In the genomic region with DNA sequence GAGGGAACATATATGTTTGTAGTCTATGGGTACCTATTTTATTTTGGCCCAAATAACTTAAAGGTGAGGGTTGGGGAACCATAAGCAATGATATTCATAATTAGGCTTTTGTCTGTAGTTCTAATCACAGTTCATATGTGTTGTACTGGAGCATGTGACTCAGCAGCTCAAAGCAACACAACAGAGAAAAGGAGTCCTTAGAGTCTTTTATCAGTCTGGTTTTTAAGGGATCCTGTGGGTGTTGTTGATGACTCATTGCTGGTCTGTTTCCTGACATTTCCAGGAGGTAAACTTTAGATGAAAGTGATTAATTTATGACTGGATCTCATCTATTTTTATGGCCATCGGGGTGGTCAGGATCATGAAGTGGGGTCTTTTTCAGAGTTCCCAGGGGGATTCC, we compare ENCODE assay signal across 37 mouse cellular contexts. TPM values are rescaled to one million over a fixed set of nuclear protein-coding genes. Genes with fewer than 3 reads are reported as not detected.
"Had no signal": no experiment of that assay in that cellular context is flagged by ENCODE, and none has a peak within 500 bp of the region (broad histone marks: within the 10 kb centered on the region; RNA-seq: fewer than 3 reads in every experiment).

No protein-coding gene starts in this region.

- H3K4me3 ChIP-seq: heart, adult 2 months; heart, embryonic 13.5 days; heart, embryonic 15.5 days; hindbrain, embryonic 13.5 days; hindbrain, embryonic 15.5 days; layer of hippocampus, adult 2 months; left cerebral cortex, adult 2 months; limb, embryonic 13.5 days; limb, embryonic 15.5 days; liver, embryonic 12.5 days had no signal

- H3K36me3 ChIP-seq: heart, embryonic 13.5 days; heart, embryonic 15.5 days; hindbrain, embryonic 13.5 days; hindbrain, embryonic 15.5 days; limb, embryonic 13.5 days; limb, embryonic 15.5 days; liver, embryonic 12.5 days had no signal

- H3K9ac ChIP-seq: heart, embryonic 13.5 days; heart, embryonic 15.5 days; hindbrain, embryonic 13.5 days; hindbrain, embryonic 15.5 days; limb, embryonic 13.5 days; limb, embryonic 15.5 days; liver, embryonic 12.5 days; liver, embryonic 14.5 days had no signal

- H3K4me1 ChIP-seq: heart, embryonic 13.5 days; heart, embryonic 15.5 days; hindbrain, embryonic 13.5 days; hindbrain, embryonic 15.5 days; limb, embryonic 13.5 days; limb, embryonic 15.5 days; liver, embryonic 12.5 days had no signal

- DNase-seq: gastrocnemius, postnatal 14 days; gastrocnemius, postnatal 36 days; heart, adult 11 months; heart, adult 2 months; heart, postnatal 14 days; heart, postnatal 36 days; kidney, adult 11 months; kidney, adult 2 months; kidney, adult 9 months; kidney, postnatal 10 days; kidney, postnatal 25 days; kidney, postnatal 4 days; left cerebral cortex, postnatal 4 days had no signal

- H3K9me3 ChIP-seq: heart, embryonic 13.5 days; heart, embryonic 15.5 days; hindbrain, embryonic 13.5 days; hindbrain, embryonic 15.5 days; limb, embryonic 13.5 days; limb, embryonic 15.5 days; liver, embryonic 12.5 days had no signal

- H3K27me3 ChIP-seq: heart, embryonic 13.5 days; heart, embryonic 15.5 days; hindbrain, embryonic 13.5 days; hindbrain, embryonic 15.5 days; limb, embryonic 13.5 days; limb, embryonic 15.5 days; liver, embryonic 12.5 days had no signal

- H3K27ac ChIP-seq: heart, adult 2 months; heart, embryonic 13.5 days; heart, embryonic 15.5 days; hindbrain, embryonic 13.5 days; hindbrain, embryonic 15.5 days; hindbrain, postnatal 0 days; layer of hippocampus, adult 2 months; left cerebral cortex, adult 2 months; limb, embryonic 13.5 days; limb, embryonic 15.5 days; liver, embryonic 12.5 days; liver, embryonic 14.5 days had no signal

RNA-seq across cellular contexts. Expression of gene 4933403O08Rik, which starts 34.7 kb away (rescaled TPM):
- total RNA-seq: gastrocnemius, adult 18-20 months; gastrocnemius, adult 8-10 months; gastrocnemius, postnatal 36 days; heart, adult 2 months; heart, postnatal 14 days; heart, postnatal 36 days; hematopoietic stem cell, adult 5-6 weeks; layer of hippocampus, adult 2 months; layer of hippocampus, postnatal 10 days; layer of hippocampus, postnatal 25 days; left cerebral cortex, postnatal 10 days; liver, adult 2 months had no signal
- polyA plus RNA-seq: gonadal fat pad, adult 2 months; heart, adult 2 months; heart, embryonic 13.5 days; heart, embryonic 15.5 days; heart, postnatal 0 days; hindbrain, embryonic 15.5 days; intestine, embryonic 14.5 days; intestine, embryonic 16.5 days; kidney, adult 2 months; kidney, embryonic 16.5 days; limb, embryonic 11.5 days; liver, adult 2 months had no signal
